Mouse (Mus musculus): ENCODE data around the gene 9330182L06Rik. TPM values are rescaled to one million over a fixed set of nuclear protein-coding genes. Genes with fewer than 3 reads are reported as not detected.

Gene 9330182L06Rik
- polyA plus RNA-seq, 1 experiment from 2014 or later, result 24.9 TPM

GRCm38 (mm10) chr5:9373341-9373740 is 107.4 kb downstream of the 9330182L06Rik start:
- no peaks in the 10 kb centered on the region for H3K4me1 ChIP-seq (ENCODE audit: control insufficient read depth, insufficient read depth, low read length)
- WGBS, result 85% methylated on average over 4 of the region's 4 CpGs
- ATAC-seq (ENCODE audit: low FRiP score, low TSS enrichment), result no peak
- no peak overlapping the region for H3K9ac ChIP-seq (replicated peaks; ENCODE audit: low read length)
- no peak overlapping the region for H3K27ac ChIP-seq (replicated peaks; ENCODE audit: low read depth, low read length)
- H3K4me2 ChIP-seq (ENCODE audit: low read length), result no peak overlapping the region
- H3K4me3 ChIP-seq (replicated peaks; ENCODE audit: low read depth, low read length), result no peak overlapping the region
- no peak for DNase-seq
- H3K27me3 ChIP-seq (ENCODE audit: control insufficient read depth, insufficient read depth, low read length), result no peaks in the 10 kb centered on the region
- no peaks in the 10 kb centered on the region for H3K36me3 ChIP-seq (ENCODE audit: control insufficient read depth, insufficient read depth, low read length)
- no peaks in the 10 kb centered on the region for H3K9me3 ChIP-seq (ENCODE audit: control insufficient read depth, low read length)

DNA sequence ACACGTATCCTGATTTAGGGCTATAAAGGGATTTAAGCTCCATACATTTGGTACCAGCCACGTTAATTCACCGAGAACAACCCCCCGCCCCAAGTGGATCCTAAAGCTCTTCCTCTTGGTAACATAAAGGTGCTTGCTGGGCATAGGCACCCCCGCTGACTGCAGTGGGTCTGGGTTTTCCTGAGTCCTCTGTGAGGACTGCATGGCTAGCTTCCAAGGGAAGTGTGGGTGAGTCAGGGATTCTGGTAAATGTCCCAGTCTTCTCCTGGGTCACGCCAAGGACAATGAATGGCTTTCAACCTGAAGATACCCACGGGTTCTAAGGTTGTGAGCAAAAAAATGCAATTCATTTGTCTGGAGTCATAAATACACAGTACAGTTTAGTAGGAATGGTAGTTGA is 124.0 kb downstream of the 9330182L06Rik start:
- WGBS, result 86% methylated on average over 7 of the region's 7 CpGs
- no peaks in the 10 kb centered on the region for H3K4me1 ChIP-seq (ENCODE audit: control insufficient read depth, insufficient read depth, low read length)

GRCm38 (mm10) chr5:9391858-9392393 is 126.0 kb downstream of the 9330182L06Rik start:
- no peaks in the 10 kb centered on the region for H3K36me3 ChIP-seq (ENCODE audit: control insufficient read depth, insufficient read depth, low read length)
- no peak overlapping the region for H3K9ac ChIP-seq (replicated peaks; ENCODE audit: low read length)
- H3K9me3 ChIP-seq (ENCODE audit: control insufficient read depth, low read length), result no peaks in the 10 kb centered on the region
- WGBS, result 86% methylated on average over 1 of the region's 1 CpGs
- H3K4me3 ChIP-seq (replicated peaks; ENCODE audit: low read depth, low read length), result no peak overlapping the region
- no peaks in the 10 kb centered on the region for H3K27me3 ChIP-seq (ENCODE audit: control insufficient read depth, insufficient read depth, low read length)
- H3K4me2 ChIP-seq (ENCODE audit: low read length), result no peak overlapping the region
- no peaks in the 10 kb centered on the region for H3K4me1 ChIP-seq (ENCODE audit: control insufficient read depth, insufficient read depth, low read length)
- ATAC-seq (ENCODE audit: low FRiP score, low TSS enrichment), result no peak
- no peak overlapping the region for H3K27ac ChIP-seq (replicated peaks; ENCODE audit: low read depth, low read length)
- DNase-seq, result no peak

More for the DNA sequence above, 124.0 kb downstream of the 9330182L06Rik start:
- no peaks in the 10 kb centered on the region for H3K36me3 ChIP-seq (ENCODE audit: control insufficient read depth, insufficient read depth, low read length)
- H3K27me3 ChIP-seq (ENCODE audit: control insufficient read depth, insufficient read depth, low read length), result no peaks in the 10 kb centered on the region
- H3K27ac ChIP-seq (replicated peaks; ENCODE audit: low read depth, low read length), result no peak overlapping the region
- H3K9ac ChIP-seq (replicated peaks; ENCODE audit: low read length), result no peak overlapping the region
- H3K4me3 ChIP-seq (replicated peaks; ENCODE audit: low read depth, low read length), result no peak overlapping the region
- H3K9me3 ChIP-seq (ENCODE audit: control insufficient read depth, low read length), result no peaks in the 10 kb centered on the region
- DNase-seq (no peak), ATAC-seq (ENCODE audit: low FRiP score, low TSS enrichment) (no peak)
- no peak overlapping the region for H3K4me2 ChIP-seq (ENCODE audit: low read length)

DNA sequence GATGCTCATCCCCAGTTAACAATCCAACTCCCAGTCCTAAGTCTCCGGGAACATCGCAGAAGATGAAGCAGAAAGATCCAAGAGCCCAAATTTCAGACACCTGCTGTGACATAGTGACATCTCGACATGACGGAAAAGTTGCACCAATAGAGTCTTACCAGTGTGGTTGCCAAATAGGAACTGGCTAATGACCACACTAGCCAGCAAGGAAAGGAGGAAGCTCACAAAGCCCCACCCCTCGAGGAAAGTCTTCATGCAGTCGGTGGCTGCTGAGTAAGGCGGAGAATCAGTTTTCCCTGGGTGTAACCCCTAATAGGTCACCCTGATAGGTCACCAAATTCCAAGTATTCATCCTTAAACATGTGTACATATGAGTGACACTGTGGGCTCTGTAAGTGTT is 151.2 kb downstream of the 9330182L06Rik start:
- 92% methylated on average over 7 of the region's 7 CpGs for whole genome bisulfite sequencing
- DNase-seq (no peak), ATAC-seq (ENCODE audit: low FRiP score, low TSS enrichment) (no peak)
- Histone ChIP-seq H3K36me3 (ENCODE audit: control insufficient read depth, insufficient read depth, low read length) (no peaks in the 10 kb centered on the region), H3K9me3 (ENCODE audit: control insufficient read depth, low read length) (no peaks in the 10 kb centered on the region), H3K27ac (replicated peaks; ENCODE audit: low read depth, low read length) (no peak overlapping the region), H3K9ac (replicated peaks; ENCODE audit: low read length) (no peak overlapping the region), H3K27me3 (ENCODE audit: control insufficient read depth, insufficient read depth, low read length) (no peaks in the 10 kb centered on the region), H3K4me1 (ENCODE audit: control insufficient read depth, insufficient read depth, low read length) (no peaks in the 10 kb centered on the region), H3K4me2 (ENCODE audit: low read length) (no peak overlapping the region), H3K4me3 (replicated peaks; ENCODE audit: low read depth, low read length) (no peak overlapping the region)

DNA sequence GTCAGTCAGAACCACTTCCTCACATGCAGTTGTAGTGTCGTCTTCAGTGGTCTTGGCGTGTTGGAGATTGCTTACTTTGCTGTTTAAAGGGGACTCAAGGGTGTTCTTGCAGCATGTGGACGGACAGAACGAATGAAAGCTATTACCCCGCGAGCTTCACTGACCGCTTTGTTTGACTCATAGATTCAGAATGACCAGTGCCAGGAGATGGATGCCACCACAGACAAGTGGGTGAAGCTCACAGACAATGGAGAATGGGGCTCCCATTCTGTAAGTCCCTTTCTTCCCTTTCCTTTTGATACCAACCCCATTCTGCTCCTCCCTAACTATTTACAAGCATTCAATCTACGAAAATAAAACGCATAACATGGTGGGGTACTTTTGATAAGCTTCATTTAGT is 151.9 kb downstream of the 9330182L06Rik start:
- no peak overlapping the region for H3K4me3 ChIP-seq (replicated peaks; ENCODE audit: low read depth, low read length)
- H3K27ac ChIP-seq (replicated peaks; ENCODE audit: low read depth, low read length), result no peak overlapping the region
- no peak for DNase-seq
- WGBS, result 84% methylated on average over 9 of the region's 9 CpGs
- no peaks in the 10 kb centered on the region for H3K36me3 ChIP-seq (ENCODE audit: control insufficient read depth, insufficient read depth, low read length)
- H3K9me3 ChIP-seq (ENCODE audit: control insufficient read depth, low read length), result no peaks in the 10 kb centered on the region
- H3K27me3 ChIP-seq (ENCODE audit: control insufficient read depth, insufficient read depth, low read length), result no peaks in the 10 kb centered on the region
- no peak for ATAC-seq (ENCODE audit: low FRiP score, low TSS enrichment)
- no peaks in the 10 kb centered on the region for H3K4me1 ChIP-seq (ENCODE audit: control insufficient read depth, insufficient read depth, low read length)
- no peak overlapping the region for H3K9ac ChIP-seq (replicated peaks; ENCODE audit: low read length)
- H3K4me2 ChIP-seq (ENCODE audit: low read length), result no peak overlapping the region

- DNase-seq, result peak; percentile 70
- H3K27me3 ChIP-seq (ENCODE audit: control insufficient read depth, insufficient read depth, low read length), result no peaks in the 10 kb centered on the region
- H3K9ac ChIP-seq (replicated peaks; ENCODE audit: low read length), result no peak overlapping the region
- WGBS, result 71% methylated on average over 1 of the region's 1 CpGs
- H3K4me1 ChIP-seq (ENCODE audit: control insufficient read depth, insufficient read depth, low read length), result no peaks in the 10 kb centered on the region
- H3K36me3 ChIP-seq (ENCODE audit: control insufficient read depth, insufficient read depth, low read length), result no peaks in the 10 kb centered on the region
- ATAC-seq (ENCODE audit: low FRiP score, low TSS enrichment), result peak; percentile 43; the same call in 1 of the 2 replicates
- no peaks in the 10 kb centered on the region for H3K9me3 ChIP-seq (ENCODE audit: control insufficient read depth, low read length)
- H3K27ac ChIP-seq (replicated peaks; ENCODE audit: low read depth, low read length), result no peak overlapping the region
- no peak overlapping the region for H3K4me3 ChIP-seq (replicated peaks; ENCODE audit: low read depth, low read length)
- no peak overlapping the region for H3K4me2 ChIP-seq (ENCODE audit: low read length)
Measured at GRCm38 (mm10) chr5:9419964-9420363, 154.0 kb downstream of the 9330182L06Rik start.

DNA sequence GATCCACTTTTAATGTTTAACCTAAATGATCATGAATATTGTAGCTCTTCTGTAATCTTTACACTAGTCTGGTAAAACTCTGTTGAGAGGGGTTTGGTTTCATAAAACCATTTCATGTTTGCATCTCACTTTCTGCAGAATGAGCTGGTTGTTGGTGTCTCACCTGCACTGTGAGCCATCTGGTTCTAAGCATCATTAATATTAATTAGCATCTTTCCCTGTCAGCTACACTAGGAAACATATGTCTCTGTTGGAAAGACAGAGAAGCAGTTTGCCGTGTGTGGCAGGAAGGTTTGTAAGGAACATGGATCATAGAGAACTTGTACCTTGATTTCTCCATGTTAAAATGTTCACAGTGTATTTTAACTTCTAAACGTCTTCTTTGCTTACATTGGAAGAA is 158.5 kb downstream of the 9330182L06Rik start:
- Histone ChIP-seq H3K4me2 (ENCODE audit: low read length) (no peak overlapping the region), H3K27me3 (ENCODE audit: control insufficient read depth, insufficient read depth, low read length) (no peaks in the 10 kb centered on the region), H3K4me1 (ENCODE audit: control insufficient read depth, insufficient read depth, low read length) (no peaks in the 10 kb centered on the region), H3K9ac (replicated peaks; ENCODE audit: low read length) (no peak overlapping the region), H3K9me3 (ENCODE audit: control insufficient read depth, low read length) (no peaks in the 10 kb centered on the region), H3K27ac (replicated peaks; ENCODE audit: low read depth, low read length) (no peak overlapping the region), H3K36me3 (ENCODE audit: control insufficient read depth, insufficient read depth, low read length) (0 out of 2 replicates have a peak, but pooled peaks cover 2% of the 10 kb centered on the region), H3K4me3 (replicated peaks; ENCODE audit: low read depth, low read length) (no peak overlapping the region)
- WGBS, result 47% methylated on average over 2 of the region's 2 CpGs
- DNase-seq (no peak), ATAC-seq (ENCODE audit: low FRiP score, low TSS enrichment) (0 out of 2 replicates have a peak, but pooled peaks have one; percentile 24)

DNA sequence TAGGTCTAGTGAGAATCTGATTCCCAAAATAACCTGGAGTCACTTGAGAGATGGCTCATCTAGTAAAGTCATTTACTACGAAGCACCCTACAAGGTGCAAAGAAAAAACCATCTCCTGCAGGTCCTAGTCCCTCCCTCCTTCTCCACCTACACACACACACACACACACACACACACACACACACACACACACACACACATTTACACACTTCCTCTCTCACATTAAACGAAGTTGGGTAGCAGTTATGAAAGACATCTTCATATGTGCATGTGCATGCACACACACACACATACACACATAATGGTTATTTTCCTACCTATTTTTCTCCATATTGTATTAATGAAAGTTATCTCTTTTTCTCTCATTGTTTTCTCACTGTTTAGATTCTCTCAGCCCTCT is 161.2 kb downstream of the 9330182L06Rik start:
- H3K9me3 ChIP-seq (ENCODE audit: control insufficient read depth, low read length), result no peaks in the 10 kb centered on the region
- H3K4me1 ChIP-seq (ENCODE audit: control insufficient read depth, insufficient read depth, low read length), result no peaks in the 10 kb centered on the region
- H3K27me3 ChIP-seq (ENCODE audit: control insufficient read depth, insufficient read depth, low read length), result no peaks in the 10 kb centered on the region
- WGBS, result 87% methylated on average over 2 of the region's 2 CpGs
- no peak overlapping the region for H3K4me2 ChIP-seq (ENCODE audit: low read length)
- DNase-seq (no peak), ATAC-seq (ENCODE audit: low FRiP score, low TSS enrichment) (0 out of 2 replicates have a peak, but pooled peaks have one; percentile 44)
- H3K27ac ChIP-seq (replicated peaks; ENCODE audit: low read depth, low read length), result no peak overlapping the region
- no peak overlapping the region for H3K4me3 ChIP-seq (replicated peaks; ENCODE audit: low read depth, low read length)
- no peak overlapping the region for H3K9ac ChIP-seq (replicated peaks; ENCODE audit: low read length)
- 0 out of 2 replicates have a peak, but pooled peaks cover 7% of the 10 kb centered on the region for H3K36me3 ChIP-seq (ENCODE audit: control insufficient read depth, insufficient read depth, low read length)

GRCm38 (mm10) chr5:9427581-9428241 is 161.8 kb downstream of the 9330182L06Rik start:
- WGBS, result 44% methylated on average over 10 of the region's 10 CpGs

More at GRCm38 (mm10) chr5:9427581-9428241, 161.8 kb downstream of the 9330182L06Rik start:
- ATAC-seq (ENCODE audit: low FRiP score, low TSS enrichment), result peak; percentile 69; the same call in 1 of the 2 replicates
- H3K9me3 ChIP-seq (ENCODE audit: control insufficient read depth, low read length), result no peaks in the 10 kb centered on the region
- 0 out of 2 replicates have a peak, but pooled peaks cover 7% of the 10 kb centered on the region for H3K36me3 ChIP-seq (ENCODE audit: control insufficient read depth, insufficient read depth, low read length)
- no peak overlapping the region for H3K4me2 ChIP-seq (ENCODE audit: low read length)
- H3K4me1 ChIP-seq (ENCODE audit: control insufficient read depth, insufficient read depth, low read length), result no peaks in the 10 kb centered on the region
- H3K4me3 ChIP-seq (replicated peaks; ENCODE audit: low read depth, low read length), result no peak overlapping the region
- H3K9ac ChIP-seq (replicated peaks; ENCODE audit: low read length), result no peak overlapping the region
- no peak overlapping the region for H3K27ac ChIP-seq (replicated peaks; ENCODE audit: low read depth, low read length)
- DNase-seq, result peak; percentile 91
- no peaks in the 10 kb centered on the region for H3K27me3 ChIP-seq (ENCODE audit: control insufficient read depth, insufficient read depth, low read length)

Data from midbrain, embryonic 14.5 days (tissue).